Mouse (Mus musculus) leukemia stem cell, adult 10-12 weeks (primary cell): Measurements from ENCODE around the gene Hook2. TPM values are rescaled to one million over a fixed set of nuclear protein-coding genes. Genes with fewer than 3 reads are reported as not detected.

Experiments
- polyA plus RNA-seq: library from polyadenylated mRNA; stranded (reverse); fragments of >175 nt; gene quantifications from 2 replicates; pipeline ENCODE4 v1.2.3, GENCODE M21; 2012; ENCODE audit warnings: low replicate concordance

Hook2 gene
- polyA plus RNA-seq, result 8.4 and 10.8 TPM in 2 replicates

DNA sequence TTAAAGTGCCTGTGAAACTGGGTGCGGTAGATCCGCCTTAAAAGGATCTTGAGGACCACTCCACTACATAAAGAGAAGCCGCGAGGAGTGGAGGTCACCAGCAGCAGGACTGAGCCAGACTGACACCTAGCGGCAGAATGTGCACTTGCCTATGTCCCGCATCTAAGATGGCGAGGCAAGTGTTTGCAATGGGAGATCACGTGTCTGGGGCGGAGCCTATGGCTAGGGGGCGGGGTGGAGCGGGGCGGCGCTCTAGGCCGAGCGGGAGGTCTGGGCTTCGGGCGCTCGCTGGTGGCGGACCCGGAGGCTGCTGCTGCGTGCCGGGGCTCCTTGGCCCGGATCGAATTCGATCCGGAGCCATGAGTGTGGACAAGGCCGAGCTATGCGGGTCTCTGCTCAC is at the start of gene Hook2:
Gene Hook2 (plus strand): TSS at position 255 of the 400 bp plus-strand sequence.

GRCm38 (mm10) chr8:84946528-84947240 is 43.7 kb upstream of the Hook2 start, which contains the start of gene Rtbdn:
Rtbdn (plus strand) TSS chr8:84946991.

DNA sequence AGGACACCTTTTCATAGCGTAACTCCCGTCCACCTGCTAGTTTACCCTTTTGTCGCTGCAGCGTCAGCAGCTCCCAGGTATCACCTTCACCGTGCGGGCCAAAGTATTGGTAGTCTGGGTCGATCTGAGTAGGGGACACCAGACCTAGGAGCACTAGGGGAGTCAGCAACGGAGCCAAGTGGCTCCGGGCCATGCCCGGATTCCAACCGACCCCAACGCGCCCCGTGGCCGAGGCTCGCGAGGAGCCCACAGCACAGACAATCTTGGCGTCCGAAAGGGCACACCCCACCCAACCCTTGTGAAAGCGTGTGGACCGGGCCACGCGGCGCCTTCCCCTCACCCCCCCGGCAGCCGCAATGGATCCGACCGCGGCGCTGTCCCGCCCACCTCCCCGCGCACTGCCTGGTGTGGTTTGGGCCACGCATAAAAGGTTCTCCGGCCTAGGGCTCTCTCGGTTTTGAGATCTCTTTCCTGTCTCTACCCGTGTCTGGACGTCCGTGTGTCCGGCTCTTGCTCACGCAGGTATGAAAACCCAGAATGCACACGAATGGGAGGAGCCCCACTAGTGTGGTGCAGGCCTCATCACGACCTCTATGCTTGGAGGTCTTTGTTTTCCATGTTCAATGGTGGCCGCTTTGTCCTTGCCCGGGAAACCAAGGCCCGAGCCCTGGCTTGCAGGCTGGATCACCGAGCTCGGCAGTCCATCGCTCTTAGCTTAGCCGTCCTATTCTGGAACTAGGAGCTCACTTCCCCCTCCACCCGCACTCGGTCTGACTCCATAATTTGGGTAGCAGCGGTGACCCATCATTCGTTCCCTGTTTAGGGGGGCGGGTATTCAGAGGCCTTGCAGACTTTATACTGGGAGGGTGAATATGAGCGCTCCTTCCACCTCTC is 20.9 kb upstream of the Hook2 start, which contains the start of the genes Gm49661, Prdx2 and Rnaseh2a:
Gene Gm49661 (minus strand): TSS at position 193 of the 894 bp plus-strand sequence.
Gene Prdx2 (plus strand): TSS at position 347 of the 894 bp plus-strand sequence.
Gene Rnaseh2a (minus strand): TSS at position 527 of the 894 bp plus-strand sequence.

GRCm38 (mm10) chr8:84978248-84978940 is 12.0 kb upstream of the Hook2 start, which contains the start of gene Junb:
Junb (minus strand) TSS chr8:84978718.

DNA sequence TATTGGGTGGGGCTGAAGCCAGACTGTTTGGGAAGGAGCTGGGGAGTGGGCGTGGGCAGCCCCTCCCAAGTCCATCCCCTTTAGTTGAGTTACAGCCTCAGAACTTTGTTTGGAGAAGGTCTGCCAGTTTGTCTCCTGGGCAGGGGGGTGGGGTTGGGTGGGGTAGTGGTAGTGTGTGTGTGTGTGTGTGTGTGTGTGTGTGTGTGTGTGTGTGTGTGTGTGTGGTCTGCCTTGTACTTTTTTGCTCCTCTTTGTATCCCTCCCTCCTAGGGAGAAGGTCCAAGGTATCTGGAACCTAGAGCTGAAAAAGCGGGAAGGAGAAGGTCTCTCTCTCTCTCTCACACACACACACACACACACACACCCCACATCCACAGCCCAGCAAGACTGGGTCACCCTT is 24.0 kb downstream of the Hook2 start, which contains the start of gene Best2:
Gene Best2 (minus strand): TSS at position 101 of the 400 bp plus-strand sequence.

DNA sequence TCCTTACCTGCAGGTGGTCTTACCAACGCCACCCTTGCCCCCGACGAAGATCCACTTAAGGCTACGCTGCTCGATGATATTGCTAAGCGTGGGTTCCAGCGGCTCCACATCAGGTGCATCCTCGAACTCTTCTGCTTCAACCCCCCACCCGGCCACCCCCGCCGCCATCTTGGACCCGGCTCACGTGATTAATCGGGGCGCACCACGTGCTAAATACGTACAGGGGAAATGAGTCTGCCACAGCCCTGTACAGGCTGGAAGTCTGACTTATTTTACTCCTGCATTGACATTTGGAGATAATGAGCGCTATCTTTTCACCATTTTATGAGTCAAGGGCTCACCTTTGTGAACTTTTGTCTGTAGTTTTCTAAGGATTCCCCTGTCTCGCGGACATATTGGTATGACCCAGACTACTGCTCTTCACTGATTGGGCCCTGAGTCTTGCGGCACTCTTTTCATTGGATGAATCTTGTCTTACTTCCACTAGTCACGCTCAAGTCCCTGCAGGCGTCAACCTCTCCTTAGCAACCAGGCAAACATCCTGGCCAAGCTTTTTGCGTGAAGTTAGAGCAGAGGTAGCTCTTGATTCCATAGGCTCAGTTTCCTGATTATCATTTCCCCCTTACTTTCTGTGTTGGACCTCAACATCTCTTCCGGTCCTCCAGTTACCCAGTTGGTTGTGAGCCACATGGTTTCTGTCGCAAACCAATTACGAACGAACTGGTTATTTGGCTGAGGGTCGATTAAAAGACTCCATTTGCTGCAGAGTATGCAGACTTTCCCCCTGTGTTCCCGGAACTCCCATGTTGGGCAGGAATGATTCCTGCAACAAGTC is 34.9 kb downstream of the Hook2 start, which contains the start of gene Asna1:
Gene Asna1 (minus strand): TSS at position 184 of the 835 bp plus-strand sequence.

GRCm38 (mm10) chr8:85026670-85027515 is 36.5 kb downstream of the Hook2 start, which contains the start of gene Trir:
Trir (plus strand) TSS chr8:85026823.

GRCm38 (mm10) chr8:85036718-85037365 is 46.4 kb downstream of the Hook2 start, which contains the start of gene Tnpo2:
Tnpo2 (plus strand) TSS chr8:85036915.

Other genes starting within 250 kb of the Hook2 start
- 88.8 and 111 TPM in 2 replicates for gene Nfix, start 190.3 kb upstream of the Hook2 start, polyA plus RNA-seq
- 1.6 and 2.0 TPM in 2 replicates for gene Dand5, start 167.8 kb upstream of the Hook2 start, polyA plus RNA-seq
- 50.6 and 92.7 TPM in 2 replicates for gene Gadd45gip1, start 159.1 kb upstream of the Hook2 start, polyA plus RNA-seq
- gene Rad23a, start 149.9 kb upstream of the Hook2 start, polyA plus RNA-seq, result 1,135 and 1,429 TPM in 2 replicates
- 243 and 806 TPM in 2 replicates for gene Calr, start 143.7 kb upstream of the Hook2 start, polyA plus RNA-seq
- gene Farsa, start 133.6 kb upstream of the Hook2 start, polyA plus RNA-seq, result 41.5 and 103 TPM in 2 replicates
- gene Syce2, start 118.5 kb upstream of the Hook2 start, polyA plus RNA-seq, result 58.0 and 82.4 TPM in 2 replicates
- gene Gcdh, start 96.7 kb upstream of the Hook2 start, polyA plus RNA-seq, result 47.9 and 84.2 TPM in 2 replicates
- gene Klf1, start 88.7 kb upstream of the Hook2 start, polyA plus RNA-seq, result 1,095 and 1,669 TPM in 2 replicates
- 14.5 and 50.4 TPM in 2 replicates for gene Dnase2a, start 82.0 kb upstream of the Hook2 start, polyA plus RNA-seq
- gene Mast1, start 53.2 kb upstream of the Hook2 start, polyA plus RNA-seq, result 0.66 and 1.1 TPM in 2 replicates
- gene Rtbdn, start 43.6 kb upstream of the Hook2 start, polyA plus RNA-seq, result not detected in 2 replicates
- not detected in 2 replicates for gene Gm49661, start 21.2 kb upstream of the Hook2 start, polyA plus RNA-seq
- gene Prdx2, start 21.0 kb upstream of the Hook2 start, polyA plus RNA-seq, result 98.3 and 368 TPM in 2 replicates
- 523 and 1,249 TPM in 2 replicates for gene Rnaseh2a, start 20.8 kb upstream of the Hook2 start, polyA plus RNA-seq
- gene Junb, start 11.9 kb upstream of the Hook2 start, polyA plus RNA-seq, result 244 and 401 TPM in 2 replicates
- 0.15 TPM in 1 of 2 replicates, not detected in the other for gene Best2, start 23.9 kb downstream of the Hook2 start, polyA plus RNA-seq
- gene Asna1, start 34.7 kb downstream of the Hook2 start, polyA plus RNA-seq, result 115 and 306 TPM in 2 replicates
- 189 and 354 TPM in 2 replicates for gene Trir, start 36.2 kb downstream of the Hook2 start, polyA plus RNA-seq
- 9.4 and 25.7 TPM in 2 replicates for gene Tnpo2, start 46.3 kb downstream of the Hook2 start, polyA plus RNA-seq
- 8.5 and 14.5 TPM in 2 replicates for gene Fbxw9, start 69.5 kb downstream of the Hook2 start, polyA plus RNA-seq
- not detected in 2 replicates for gene Gm5741, start 77.4 kb downstream of the Hook2 start, polyA plus RNA-seq
- 54.9 and 75.7 TPM in 2 replicates for gene Dhps, start 81.2 kb downstream of the Hook2 start, polyA plus RNA-seq
- gene Wdr83os, start 90.1 kb downstream of the Hook2 start, polyA plus RNA-seq, result 2.5 and 39.0 TPM in 2 replicates
- gene Wdr83, start 90.7 kb downstream of the Hook2 start, polyA plus RNA-seq, result 6.1 and 19.9 TPM in 2 replicates
- gene Man2b1, start 92.7 kb downstream of the Hook2 start, polyA plus RNA-seq, result 2.8 and 9.6 TPM in 2 replicates
- 0.08 TPM in 1 of 2 replicates, not detected in the other for gene Zfp791, start 132.5 kb downstream of the Hook2 start, polyA plus RNA-seq
- not detected in 2 replicates for gene Cks1brt, start 161.3 kb downstream of the Hook2 start, polyA plus RNA-seq
- gene Olfr371, start 235.4 kb downstream of the Hook2 start, polyA plus RNA-seq, result not detected in 2 replicates